Mouse (Mus musculus) cerebellum, postnatal 14 days (tissue): ENCODE data around the gene Pycr1.

Experiments
- DNase-seq, 2 experiments: peaks; one replicate each; pipeline ENCODE4 v3.0.0; 2021; ENCODE audit warnings: mixed read lengths in 2 of 2

Pycr1 gene

DNA sequence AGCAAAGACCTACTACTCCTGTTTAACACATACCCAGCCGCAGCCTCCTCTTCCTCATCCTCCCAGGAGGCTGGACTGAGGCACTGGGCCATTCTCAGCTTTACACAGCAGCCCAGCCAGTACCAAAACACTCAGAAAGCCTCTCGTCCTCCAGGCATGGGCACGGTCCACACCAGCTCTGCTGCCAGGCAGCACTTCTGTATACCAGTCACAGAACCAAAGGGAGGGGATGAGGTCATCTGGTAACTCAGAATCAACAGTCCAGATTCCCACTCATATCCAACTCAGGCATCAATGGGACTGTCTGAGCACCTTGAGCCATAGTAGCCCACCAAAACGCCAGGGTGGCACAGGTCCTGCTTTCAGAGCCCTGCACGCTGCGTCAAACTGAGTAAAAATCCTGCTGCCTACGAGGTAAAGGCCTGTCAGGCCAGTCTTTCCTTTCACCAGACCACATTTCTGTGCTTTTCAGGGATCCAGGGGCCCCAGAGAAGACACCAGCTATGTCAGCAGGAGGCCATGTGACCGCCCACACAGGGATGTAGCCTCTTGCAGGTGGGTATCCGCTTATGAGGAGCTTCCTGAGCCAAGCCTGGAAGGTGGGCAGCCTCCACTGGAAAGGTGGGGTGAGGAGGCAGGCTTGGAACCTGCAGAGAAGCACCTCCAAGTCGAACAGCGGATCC, 16.6 kb downstream of the Pycr1 start:
- no peak for DNase-seq

DNA sequence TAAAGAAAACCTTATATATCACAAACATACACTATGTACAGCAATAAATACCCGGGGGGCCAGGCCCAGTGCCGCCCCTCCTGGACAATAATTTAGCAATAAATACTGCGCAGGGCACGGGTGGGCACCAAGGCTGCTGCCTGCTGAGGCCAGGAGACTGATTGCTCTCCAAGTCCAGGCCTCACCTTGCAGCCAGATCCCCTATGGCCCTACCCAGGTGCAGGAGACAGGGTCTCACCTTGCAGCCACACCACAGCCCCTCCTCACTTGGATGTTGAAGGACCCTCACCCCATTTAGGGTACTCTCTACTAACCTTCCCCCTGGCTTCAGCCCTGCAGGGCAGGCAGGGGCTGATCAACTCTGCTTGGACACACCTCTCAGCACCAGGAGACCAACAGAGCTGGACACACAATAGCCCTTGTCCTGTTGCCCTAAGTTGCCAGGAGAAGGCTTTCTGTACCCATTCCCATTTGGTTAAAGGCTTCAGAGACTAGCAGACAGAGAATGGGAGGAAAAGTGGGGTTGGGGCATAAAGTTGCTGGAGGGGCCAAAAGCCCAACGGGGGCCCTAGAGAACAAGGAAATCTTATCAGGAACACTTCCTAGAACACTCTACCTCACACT, 18.3 kb downstream of the Pycr1 start, which contains the start of gene Sirt7:
Gene Sirt7 (minus strand): TSS at position 89 of the 624 bp plus-strand sequence.
- no peak for DNase-seq

DNA sequence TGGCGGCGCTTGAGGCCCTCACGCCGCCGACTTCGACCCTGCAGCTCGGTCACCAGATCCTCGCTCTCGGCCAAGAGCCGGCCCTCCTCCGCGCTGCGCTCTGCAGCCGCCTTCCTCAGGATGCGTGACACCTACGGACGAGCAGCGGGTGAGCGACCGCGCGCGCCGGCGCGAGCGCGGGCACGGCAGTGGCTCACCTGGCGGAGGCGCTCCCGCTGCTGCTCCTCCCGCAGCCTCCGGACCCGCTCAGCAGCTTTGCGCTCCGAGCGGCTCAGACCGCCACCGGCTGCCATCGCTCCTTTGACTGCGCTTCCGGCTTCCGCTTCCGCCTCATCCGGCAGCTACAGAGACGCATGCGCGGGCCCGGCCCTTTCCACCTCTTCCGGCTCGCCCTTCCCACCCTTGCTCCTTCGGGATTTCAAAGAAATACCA, 18.9 kb downstream of the Pycr1 start:
- DNase-seq: peak; percentile 89 to 90

DNA sequence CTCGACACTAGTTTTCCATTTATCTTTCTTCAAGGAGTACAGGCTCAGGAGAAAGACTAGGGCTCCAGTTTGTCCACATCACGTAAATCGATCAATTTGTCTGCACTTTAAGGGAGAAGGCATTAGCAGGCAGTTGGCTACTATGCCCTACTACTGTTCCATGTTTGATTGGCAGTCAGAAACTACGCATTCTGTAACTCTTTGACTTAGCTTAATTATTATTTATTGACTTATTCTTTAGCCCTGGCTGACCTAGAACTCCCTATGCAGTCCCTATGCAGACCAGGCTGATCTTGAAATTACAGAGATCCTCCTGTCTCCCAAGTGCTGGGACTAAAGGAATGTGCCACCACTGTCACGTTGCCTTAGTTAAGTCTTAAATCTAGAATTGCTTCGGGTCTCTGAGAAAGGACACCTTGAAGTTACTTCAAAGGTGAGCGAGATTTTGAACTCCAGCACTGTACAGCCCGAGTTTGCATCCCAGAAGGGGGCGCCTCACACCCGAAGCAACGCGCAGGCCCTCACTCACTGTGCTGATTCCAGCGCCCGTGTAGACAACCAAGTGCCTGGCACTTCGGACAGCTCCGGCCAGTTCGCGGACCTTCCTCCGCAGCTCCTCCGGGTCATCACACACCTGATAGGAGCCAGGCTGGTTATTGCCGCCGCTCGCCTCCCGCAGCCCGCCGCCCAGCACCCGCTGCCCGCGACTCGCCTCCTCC, 19.4 kb downstream of the Pycr1 start:
- DNase-seq: peak; percentile 69 to 77

DNA sequence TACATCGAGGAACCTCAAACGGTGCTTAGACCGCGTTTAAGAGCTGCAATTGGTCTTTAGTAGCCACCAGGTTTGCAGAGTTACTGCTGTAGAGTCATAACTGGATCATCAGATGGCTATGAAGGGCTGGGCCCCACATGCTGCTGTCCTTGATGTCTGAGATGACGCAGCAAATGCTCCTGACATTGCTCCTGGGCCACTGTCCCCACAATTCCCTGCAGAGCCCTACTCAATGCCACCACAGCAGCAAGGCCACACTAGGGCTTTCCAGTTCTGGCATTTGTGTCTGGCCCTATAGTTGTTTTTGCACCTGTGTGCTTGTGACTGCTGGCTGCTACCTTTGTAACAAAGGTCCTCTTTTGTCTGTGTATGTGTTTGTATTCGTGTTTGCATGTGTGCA, 20.8 kb downstream of the Pycr1 start:
- DNase-seq: no peak

DNA sequence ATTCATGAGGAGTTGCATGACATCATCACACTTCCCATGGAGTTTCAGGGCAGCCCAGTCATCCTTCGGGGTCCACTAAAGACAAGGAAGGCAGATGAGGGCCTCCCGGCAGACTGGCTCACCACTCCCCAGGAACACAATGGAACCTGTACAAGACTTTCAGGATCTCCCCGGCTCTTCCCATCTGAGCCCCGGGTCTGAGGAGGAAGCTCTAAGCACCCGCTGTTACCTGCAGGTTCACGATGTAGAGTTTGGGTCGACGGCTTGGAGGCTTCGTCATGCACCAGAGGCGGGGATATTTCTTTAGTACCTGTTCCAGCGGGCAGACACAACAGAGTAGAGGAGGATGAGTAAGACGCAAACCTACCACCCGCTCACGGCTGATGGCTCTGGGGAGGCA, 23.4 kb downstream of the Pycr1 start:
- no peak for DNase-seq

DNA sequence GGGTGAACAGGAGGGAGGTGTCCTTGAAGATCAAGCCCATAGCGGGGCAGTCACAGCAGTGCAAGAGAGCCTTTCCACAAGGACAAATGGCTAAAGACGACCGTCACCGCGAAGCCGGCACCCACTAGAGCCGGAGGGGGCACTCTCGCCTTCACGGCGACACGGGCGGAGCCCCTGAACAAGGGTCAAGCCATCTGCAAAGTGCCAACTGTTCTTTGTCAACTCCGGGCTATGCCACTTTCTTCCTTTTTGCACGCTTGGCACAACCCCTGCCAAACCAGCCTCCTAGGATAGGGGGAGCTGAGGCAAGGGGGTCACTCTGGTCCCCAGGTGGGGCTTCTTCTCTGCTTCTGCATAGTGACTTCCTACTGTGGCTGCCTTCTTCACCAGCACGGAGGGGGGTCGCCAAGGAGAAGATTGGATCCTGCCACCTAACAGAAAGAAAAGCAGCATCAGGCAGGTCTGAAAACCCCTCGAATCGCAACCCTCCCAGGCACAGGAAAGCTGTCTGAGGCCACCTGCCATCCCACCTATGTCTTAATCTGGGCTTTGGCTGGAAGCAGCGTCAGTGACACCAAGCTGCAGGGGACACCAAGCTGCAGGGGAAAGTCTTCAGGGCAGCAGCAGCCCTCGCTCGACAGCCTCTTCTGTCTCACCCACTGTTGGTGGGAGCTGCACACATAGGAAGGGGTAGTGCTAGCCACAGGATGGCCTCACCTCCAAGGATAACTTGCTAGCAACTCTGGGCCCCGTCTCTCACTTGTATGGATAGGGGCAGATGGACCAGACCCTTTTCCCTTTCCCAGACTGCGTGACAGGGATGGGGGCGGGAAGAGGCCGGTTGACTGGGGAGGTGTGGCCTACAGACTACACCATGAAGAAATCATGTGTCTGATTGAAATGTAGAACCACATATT, 24.7 kb downstream of the Pycr1 start:
- no peak for DNase-seq

DNA sequence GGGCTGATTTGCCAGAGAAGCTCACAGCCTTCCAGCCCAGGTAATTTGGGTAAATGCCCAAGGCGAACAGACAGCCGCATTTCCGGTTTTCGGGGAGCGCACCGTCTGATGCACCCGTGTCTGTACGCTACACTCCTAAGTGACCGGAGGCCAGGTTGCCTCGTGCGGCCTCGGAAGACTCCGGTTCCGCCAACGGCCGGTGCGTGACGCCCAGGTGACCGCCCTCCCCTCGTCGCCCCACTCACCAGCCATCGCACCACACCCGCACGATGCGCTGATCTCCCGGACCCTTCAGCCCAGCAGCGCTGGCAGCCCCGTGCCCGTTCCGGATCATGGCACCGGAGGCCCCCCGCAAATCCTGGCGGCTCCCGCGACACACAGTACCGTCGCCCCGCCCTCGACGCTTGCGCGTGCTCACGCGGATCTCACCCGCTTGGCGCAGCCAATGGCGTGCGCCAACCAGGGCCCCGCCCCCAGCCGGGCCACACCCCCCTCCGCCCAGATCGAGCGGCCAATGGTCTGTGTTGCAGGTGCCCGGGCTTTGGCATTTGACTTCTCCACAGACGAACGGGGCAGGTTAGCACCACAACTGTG, 26.0 kb downstream of the Pycr1 start, which contains the start of gene Pcyt2:
Gene Pcyt2 (minus strand): TSS at position 418 of the 594 bp plus-strand sequence.
- peak; percentile 97 for DNase-seq

DNA sequence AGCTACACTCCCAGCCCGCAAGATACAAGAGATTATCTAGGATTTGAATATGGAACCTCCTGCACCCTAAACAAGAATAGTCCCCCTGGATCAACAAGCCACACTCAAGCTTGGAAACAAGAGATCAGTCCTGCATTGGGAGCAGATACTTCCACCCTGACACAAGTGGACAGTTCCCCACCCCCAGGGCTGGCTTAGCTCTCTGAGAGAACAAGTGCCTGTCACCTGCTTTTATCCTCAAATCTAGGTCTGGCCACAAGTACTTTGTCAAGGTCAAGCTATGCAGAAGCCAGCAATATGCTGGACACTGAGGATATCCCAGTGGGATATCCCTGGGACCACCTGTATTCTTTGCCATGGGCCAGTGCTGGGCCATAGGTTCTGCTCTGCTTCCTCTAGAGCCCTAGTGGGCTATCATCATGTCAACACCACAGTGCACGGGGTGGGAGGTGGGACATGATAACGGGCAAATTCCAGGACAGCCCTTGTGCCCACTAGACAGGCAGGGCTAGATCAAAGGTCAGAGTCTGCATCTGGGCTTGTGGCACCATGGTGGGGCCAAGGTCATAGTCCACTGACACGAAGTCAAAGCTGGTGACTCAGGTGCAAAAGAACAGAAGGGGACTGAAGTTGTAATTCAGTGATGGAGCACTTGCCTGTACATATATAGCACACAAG, 26.8 kb downstream of the Pycr1 start:
- peak in 1 of 2 experiments; percentile 28 for DNase-seq

DNA sequence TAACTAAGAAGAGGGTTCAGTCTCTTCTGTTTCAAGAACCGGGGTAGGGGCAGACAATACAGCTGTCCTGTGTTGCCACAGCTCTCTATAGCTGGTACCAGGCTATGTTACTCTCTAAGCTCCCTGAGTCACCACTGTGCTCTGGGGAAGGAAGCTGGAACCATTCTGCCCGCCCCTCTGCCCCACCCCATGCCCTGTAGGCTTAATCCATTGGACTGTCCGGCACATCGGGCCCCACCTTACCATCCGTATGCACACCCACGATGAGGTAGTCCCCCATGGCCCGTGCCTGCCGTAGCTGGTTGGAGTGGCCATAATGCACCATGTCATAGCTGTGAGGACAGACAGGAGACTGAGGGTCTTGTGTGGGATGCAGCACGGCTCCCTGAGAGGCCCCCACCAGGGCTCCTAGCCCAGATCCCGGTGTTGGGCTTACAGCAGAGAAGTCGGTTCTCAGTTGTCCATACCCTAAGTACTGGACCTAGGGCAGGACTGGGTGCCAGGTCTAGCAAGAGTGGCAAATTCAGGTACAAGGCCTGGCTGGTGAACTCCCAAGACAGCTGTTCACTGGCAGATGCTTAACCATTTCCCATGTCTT, 27.9 kb downstream of the Pycr1 start:
- DNase-seq: no peak

DNA sequence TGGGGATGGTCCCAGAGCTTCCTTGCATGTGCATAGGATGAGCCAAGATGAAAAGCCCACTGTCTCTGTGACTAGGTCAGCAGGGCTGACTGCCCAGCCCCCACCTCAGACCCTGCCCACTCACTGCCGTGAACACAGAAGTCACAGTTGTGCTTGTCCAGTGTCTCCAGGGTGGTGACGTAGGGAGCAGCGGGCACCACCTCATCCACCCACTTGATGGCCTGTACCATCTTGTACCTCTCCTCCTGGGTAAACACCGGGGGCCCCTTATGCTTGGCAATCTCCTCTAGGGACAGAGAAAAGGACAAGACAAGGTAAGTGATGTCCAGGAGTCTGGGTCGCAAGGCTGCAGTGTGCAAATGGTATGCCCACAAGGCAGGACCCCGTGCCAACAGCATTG, 28.4 kb downstream of the Pycr1 start:
- DNase-seq: no peak

DNA sequence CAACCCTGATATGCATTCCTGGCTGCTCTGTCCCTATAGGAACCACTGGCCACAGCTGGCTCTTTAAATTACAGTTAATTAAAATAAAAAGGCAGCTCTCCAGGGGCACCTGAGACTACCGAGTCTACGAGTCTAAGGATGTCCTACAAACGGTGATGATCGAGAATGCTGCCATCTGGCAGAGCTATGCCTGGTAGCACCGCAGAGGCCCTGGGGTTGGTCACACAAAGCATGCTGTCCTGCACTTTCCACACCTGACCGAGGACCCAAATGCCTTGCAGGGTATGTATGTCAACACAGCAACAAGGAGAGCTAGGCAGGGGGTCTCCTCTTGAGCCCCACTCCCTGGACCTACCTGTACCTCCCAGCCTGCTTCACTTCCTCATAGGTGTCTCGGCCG, 29.6 kb downstream of the Pycr1 start:
- peak in 1 of 2 experiments; percentile 39 for DNase-seq

DNA sequence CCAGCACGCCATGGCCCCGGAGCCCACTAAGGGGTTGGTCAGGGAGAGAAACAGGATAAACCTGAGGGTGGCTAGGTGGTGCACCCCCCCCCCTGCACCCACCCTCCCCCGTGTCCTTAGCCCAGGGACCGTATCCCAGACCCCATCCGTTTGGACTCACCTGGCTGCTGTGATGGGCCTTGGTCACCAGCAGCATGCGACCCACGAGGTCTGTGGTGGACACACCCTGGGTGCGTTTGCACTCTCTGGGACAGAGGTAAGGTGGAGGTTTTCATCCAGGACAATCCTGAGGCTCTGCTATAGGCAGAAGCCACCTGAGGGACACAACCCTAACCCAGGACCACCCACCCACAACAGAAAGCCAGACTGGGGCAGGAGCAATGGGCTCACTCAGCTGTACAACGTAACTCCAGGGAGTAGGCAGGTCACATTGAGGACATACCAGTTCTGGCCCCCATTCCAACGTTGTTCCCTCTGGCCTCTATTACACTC, 30.0 kb downstream of the Pycr1 start:
- DNase-seq: peak in 1 of 2 experiments; percentile 26

DNA sequence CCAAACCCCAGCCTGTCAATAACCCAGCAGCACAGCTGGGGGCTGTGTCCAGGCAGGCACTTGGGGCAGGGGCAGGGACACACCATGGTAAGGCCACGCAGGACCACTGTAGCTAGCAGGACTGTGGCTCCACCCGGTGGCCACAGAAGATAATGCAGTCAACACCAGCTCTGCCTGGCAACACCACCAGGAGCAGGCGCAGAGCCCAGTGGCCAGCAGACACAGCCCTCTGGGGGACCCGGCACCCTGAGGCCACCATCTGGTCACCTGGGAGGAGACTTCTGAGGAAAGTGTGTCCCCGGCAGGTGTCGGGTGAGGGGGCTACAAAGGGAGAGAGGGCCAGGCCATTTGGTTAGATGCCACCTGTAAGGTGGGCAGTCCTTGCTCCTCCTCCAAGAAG, 30.8 kb downstream of the Pycr1 start:
- DNase-seq: peak; percentile 96 to 97

DNA sequence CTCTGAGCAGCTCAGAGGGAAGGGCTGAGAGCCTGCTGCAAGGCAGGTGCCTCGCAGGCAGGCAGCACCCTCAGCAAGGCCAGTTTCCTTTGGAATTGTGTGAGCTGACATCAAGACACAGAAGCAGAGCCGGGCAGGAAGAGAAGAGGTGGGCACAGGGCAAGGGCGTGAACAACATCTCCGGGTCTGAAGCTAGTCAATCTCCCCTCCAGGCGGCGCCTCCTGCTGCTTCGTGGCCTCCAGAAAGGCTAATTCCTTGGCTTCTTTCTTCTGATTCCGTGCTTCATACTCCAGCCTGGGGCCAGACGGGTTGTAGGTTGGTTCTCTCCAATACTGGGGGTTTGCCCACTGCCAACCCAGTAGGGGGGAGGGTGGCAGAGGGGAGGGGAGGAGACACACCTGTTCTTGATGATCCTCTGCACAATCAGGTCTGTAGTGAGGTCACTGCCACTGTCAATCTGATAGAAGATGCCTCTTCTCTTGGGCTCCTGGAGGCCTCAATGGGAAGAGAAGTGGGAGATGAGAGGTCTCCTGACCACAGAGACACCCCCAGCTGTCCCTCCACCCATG, 33.0 kb downstream of the Pycr1 start:
- no peak for DNase-seq

DNA sequence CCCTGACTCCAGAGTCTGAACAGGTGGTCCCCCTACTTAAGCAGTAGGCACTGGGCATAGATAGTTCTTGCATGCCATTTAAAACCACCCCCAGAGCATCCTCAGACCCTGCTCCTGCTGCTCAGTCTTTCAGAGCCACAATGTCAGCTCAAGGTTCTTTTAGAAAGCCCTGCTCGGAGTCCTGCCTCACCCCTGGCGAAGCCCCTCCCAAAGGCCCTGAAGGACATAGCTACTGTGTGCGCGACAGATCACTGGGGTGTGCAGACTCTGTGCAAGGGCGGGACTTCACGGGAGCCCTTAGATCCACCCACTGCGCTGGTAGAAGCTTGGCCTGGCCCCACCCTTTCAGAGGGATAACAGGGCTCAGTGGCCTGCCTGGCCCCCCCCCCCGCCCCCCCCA, 34.3 kb downstream of the Pycr1 start:
- no peak for DNase-seq

DNA sequence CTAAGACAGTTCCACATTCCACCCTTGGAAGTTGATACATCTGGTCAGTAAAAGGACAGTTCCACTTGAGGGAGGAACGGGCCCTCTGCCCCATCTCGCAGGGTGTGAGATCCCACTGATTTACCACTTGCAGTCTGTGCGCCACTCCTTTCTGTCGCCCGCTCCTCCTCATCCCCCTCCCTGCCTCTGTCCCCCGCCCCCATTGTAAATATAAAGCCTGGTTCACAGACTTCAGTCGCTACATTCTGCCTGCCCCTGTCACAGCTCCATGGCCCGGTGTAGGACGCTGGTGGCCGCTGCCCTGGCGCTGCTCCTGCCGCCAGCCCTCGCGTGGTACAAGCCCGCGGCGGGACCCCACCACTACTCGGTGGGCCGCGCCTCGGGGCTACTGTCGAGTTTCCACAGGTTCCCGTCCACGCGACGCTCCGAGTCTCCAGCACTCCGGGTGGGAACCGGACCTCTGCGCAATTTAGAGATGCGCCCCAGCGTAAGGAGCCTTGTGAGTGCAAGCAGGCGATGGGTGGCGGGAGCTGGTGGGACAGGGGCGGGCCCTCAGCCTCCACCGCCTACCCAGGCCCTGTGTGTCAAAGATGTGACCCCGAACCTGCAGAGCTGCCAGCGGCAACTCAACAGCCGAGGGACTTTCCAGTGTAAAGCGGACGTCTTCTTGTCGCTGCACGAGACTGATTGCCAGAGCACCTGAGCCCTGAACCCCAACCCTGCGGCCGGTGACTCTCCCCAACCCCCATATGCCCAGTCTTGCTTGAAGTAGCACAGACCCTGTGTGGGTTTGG, 35.1 kb downstream of the Pycr1 start, which contains the start of gene Npb:
Gene Npb (plus strand): TSS at position 237 of the 794 bp plus-strand sequence.
- DNase-seq: peak in 1 of 2 experiments; percentile 32

DNA sequence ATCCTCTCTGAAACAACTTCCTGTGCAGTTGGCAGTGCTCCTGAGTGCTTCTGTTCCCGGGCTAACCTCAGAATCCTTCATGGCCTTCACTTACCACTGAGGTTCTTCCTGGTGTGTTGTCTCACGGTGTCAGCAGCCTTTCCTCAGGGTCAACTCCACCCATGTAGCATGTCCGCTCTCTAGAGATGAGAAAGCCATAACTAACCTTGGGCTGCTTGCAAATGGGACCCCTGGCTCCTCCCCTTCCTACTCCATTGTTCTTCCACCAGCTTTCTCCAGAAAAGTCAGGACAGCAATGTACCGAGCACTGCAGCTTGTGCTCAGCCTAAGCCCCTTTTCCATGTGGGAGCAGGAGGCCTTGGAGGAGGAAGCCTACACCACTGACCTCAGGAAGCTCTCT, 36.8 kb downstream of the Pycr1 start:
- no peak for DNase-seq

DNA sequence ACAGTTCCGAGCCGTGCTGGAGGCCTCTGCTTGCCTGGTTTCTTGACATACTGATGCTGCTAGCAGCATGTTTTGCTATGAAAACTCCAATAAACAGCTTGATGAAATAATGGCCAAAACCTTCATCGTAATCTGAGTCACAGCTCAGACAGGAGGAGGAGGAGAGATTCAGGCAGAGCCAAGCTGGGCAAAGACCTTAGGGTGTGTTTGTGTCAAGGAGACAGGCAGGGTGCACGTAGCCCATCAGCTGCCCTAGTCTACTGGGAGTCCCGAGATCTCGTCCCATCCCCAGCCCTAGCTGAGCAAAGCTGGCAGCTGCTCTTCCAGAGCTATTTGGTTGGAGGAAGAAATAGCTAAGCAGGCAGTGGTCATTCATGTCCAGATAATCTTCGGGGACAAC, 37.9 kb downstream of the Pycr1 start:
- DNase-seq: no peak

DNA sequence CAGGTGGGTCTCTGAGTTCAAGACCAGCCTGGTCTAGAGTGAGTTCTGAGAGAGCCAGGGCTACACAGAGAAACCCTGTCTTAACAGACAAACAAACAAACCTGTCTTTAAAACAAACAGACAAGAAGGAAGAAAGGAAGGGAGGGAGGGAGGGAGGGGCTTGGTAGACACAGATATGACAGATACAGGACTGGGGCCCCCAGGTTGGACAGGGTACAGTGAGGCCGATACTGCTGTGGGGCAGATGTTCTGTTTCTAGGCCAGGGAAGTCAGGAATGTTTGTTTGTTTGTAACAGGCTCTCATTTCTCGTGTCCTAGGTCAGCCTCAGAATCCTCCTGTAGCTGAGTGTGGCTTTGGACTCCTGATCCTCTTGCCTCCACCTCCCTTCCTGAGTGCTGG, 40.0 kb downstream of the Pycr1 start:
- no peak for DNase-seq
